Mouse (Mus musculus) testis, adult 2 months (tissue): ENCODE measurements around the gene Irak1bp1. TPM values are rescaled to one million over a fixed set of nuclear protein-coding genes. Genes with fewer than 3 reads are reported as not detected.

Source experiments
- H3K27ac ChIP-seq: fragments of 200-500 bp; 2 replicates; pipeline ENCODE4 v1.5.1; 2012; ENCODE audit warnings: low read depth, low read length; ENCODE audit not compliant: control insufficient read depth, insufficient read depth
- H3K27me3 ChIP-seq: fragments of 200-500 bp; 2 replicates; pipeline ENCODE4 v1.6.1; 2012; ENCODE audit warnings: mild to moderate bottlenecking, low read length, moderate library complexity; ENCODE audit not compliant: control insufficient read depth, insufficient read depth
- H3K36me3 ChIP-seq: fragments of 200-500 bp; 2 replicates; pipeline ENCODE4 v1.6.1; 2012; ENCODE audit warnings: mild to moderate bottlenecking, low read length; ENCODE audit not compliant: control insufficient read depth, insufficient read depth
- H3K4me1 ChIP-seq: fragments of 200-500 bp; 2 replicates; pipeline ENCODE4 v1.6.1; 2012; ENCODE audit warnings: low read length; ENCODE audit not compliant: control insufficient read depth, insufficient read depth
- H3K4me3 ChIP-seq: fragments of 200-500 bp; 2 replicates; pipeline ENCODE4 v1.5.1; 2012; ENCODE audit warnings: low read depth, mild to moderate bottlenecking, low read length, moderate library complexity, mixed read lengths; ENCODE audit not compliant: control insufficient read depth
- CTCF ChIP-seq: fragments of 200-500 bp; IDR thresholded peaks from 2 replicates; pipeline ENCODE4 v1.5.1; 2012; ENCODE audit warnings: low read depth, mild to moderate bottlenecking, inconsistent platforms, low read length, moderate library complexity; ENCODE audit not compliant: control insufficient read depth, insufficient read depth, insufficient replicate concordance
- POLR2A ChIP-seq: fragments of 200-500 bp; IDR thresholded peaks from 2 replicates; pipeline ENCODE4 v1.6.1; 2012; ENCODE audit warnings: low read depth, mild to moderate bottlenecking, inconsistent platforms, low read length, moderate library complexity; ENCODE audit not compliant: control insufficient read depth
- polyA plus RNA-seq: library from polyadenylated mRNA; depleted of rRNA; stranded (reverse); fragments of >200 nt; gene quantifications from 2 replicates; pipeline ENCODE4 v1.2.3, GENCODE M21; 2012

Gene Irak1bp1
- polyA plus RNA-seq, 1 experiment = 28.3 TPM

DNA sequence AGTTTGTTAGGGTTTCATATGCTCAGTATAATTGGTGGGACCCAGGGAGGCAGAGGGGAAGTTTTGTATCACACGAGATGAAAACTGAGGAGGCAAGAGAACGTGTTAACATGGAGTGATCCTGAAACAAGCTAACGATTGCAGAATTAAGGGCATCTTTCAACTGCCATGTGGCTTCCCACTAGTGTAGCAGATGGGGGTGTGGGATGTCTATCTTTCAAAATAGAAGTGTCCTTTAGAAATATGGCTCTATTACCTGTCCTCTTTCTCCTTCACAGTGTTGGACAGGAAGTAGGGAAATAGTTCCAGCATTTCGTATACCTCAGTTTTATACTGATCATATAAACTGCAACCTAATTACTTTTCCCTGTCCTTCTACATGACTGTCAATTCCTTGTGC lies 26.9 kb downstream of the Irak1bp1 start:
- no peaks in the 10 kb centered on the region for H3K27me3 ChIP-seq
- no peak overlapping the region for H3K4me3 ChIP-seq
- no peaks in the 10 kb centered on the region; the same call in 1 of the 2 replicates for H3K4me1 ChIP-seq
- TF ChIP-seq POLR2A (no peak), CTCF (no peak)
- H3K27ac ChIP-seq = no peak overlapping the region; the same call in 1 of the 2 replicates
- no peaks in the 10 kb centered on the region for H3K36me3 ChIP-seq

DNA sequence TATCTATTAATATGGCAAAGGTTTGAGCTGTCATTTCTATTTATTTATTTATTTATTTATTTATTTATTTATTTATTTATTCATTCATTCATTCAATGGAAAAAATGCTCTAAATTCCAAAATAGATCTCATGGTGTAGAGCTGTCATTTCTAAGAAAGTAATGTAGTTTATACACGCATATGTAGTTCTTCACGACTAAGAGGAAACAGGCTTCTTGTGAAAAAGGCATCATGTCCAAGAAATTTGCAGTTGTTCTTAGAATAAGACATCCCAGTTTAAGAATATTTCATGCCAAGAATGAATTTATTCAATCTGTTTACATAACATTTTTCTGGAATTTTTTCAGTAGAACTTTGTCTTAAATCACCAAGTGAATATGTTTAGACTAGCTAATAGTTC lies 31.5 kb downstream of the Irak1bp1 start:
- TF ChIP-seq POLR2A (no peak), CTCF (no peak)
- Histone ChIP-seq H3K27me3 (no peaks in the 10 kb centered on the region), H3K4me3 (no peak overlapping the region)

DNA sequence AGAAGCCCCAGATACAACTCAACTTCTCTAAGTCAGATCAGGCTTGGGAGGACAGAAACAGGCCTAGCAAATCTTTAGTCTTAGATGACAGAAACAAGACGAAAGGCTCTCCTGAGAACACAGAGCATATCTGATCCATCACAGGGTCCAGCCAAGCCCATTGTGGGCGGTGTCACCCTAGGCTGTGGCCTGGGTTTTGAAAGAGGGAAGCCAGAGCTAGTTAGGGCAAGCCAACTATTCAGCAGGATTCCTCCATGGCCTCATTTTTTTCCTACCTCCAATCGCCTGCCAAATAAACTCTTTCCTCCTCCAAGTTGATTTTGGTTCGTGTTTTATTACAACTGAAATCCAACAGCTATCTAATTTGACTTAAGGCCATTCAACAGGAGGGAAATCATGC lies 32.0 kb downstream of the Irak1bp1 start:
- Histone ChIP-seq H3K27me3 (no peaks in the 10 kb centered on the region), H3K4me1 (no peaks in the 10 kb centered on the region), H3K36me3 (no peaks in the 10 kb centered on the region), H3K27ac (no peak overlapping the region), H3K4me3 (no peak overlapping the region)
- TF ChIP-seq POLR2A (no peak), CTCF (no peak)

More for the DNA sequence above, 31.5 kb downstream of the Irak1bp1 start:
- H3K27ac ChIP-seq = no peak overlapping the region
- H3K4me1 ChIP-seq = no peaks in the 10 kb centered on the region; the same call in 1 of the 2 replicates
- H3K36me3 ChIP-seq = no peaks in the 10 kb centered on the region

GRCm38 (mm10) chr9:82861775-82862430 lies 32.6 kb downstream of the Irak1bp1 start:
- Histone ChIP-seq H3K27me3 (no peaks in the 10 kb centered on the region), H3K36me3 (no peaks in the 10 kb centered on the region), H3K27ac (no peak overlapping the region), H3K4me3 (no peak overlapping the region), H3K4me1 (no peaks in the 10 kb centered on the region)
- no peak for TF ChIP-seq POLR2A
- TF ChIP-seq CTCF = no peak

DNA sequence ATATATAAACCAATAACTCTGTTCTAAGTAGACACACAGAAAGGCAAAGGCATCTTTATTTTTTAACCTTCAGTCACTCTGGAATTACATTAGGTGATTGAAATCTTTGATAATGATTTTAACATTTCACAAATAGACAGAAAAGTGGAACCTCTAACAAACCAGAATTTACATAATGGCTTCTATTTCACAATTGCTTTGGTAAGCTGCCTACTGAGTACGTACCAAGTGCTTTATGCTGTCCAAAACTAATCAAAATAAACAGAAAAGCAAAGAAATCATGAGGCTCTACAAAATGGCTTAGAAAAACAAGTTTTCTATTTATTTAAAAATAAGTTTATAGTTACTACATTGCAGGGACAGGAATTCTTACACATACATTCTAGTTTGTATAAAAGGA lies 36.8 kb downstream of the Irak1bp1 start:
- no peaks in the 10 kb centered on the region for H3K36me3 ChIP-seq
- H3K4me1 ChIP-seq = no peaks in the 10 kb centered on the region
- H3K4me3 ChIP-seq = no peak overlapping the region
- no peak overlapping the region for H3K27ac ChIP-seq
- H3K27me3 ChIP-seq = no peaks in the 10 kb centered on the region
- TF ChIP-seq POLR2A = no peak

DNA sequence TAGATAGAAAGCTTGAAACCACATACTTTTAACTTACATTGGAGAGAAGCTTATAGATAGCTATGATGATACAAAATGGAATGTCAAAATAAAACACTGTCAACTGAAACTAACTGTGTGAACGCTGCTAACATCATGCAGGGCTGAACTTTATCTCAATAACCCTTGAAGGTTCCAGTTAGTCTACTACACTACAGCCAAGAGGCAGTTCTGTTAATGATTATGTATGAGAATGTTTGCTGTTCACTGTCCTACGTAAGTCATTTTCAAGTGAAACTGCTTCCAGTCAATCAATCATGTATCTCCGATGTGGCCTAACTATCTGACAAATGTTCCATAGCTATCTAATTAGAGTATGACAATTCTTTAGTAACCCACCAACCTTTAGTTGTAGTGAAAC lies 38.4 kb downstream of the Irak1bp1 start:
- no peaks in the 10 kb centered on the region for H3K27me3 ChIP-seq
- H3K4me3 ChIP-seq = no peak overlapping the region
- H3K27ac ChIP-seq = no peak overlapping the region
- no peaks in the 10 kb centered on the region for H3K4me1 ChIP-seq
- TF ChIP-seq CTCF = no peak
- no peak for TF ChIP-seq POLR2A
- H3K36me3 ChIP-seq = no peaks in the 10 kb centered on the region; the same call in 1 of the 2 replicates

- TF ChIP-seq CTCF (no peak), POLR2A (no peak)
- Histone ChIP-seq H3K36me3 (peaks cover 1% of the 10 kb centered on the region), H3K27me3 (no peaks in the 10 kb centered on the region), H3K27ac (no peak overlapping the region), H3K4me1 (no peaks in the 10 kb centered on the region), H3K4me3 (no peak overlapping the region)
These were observed 47.7 kb downstream of the Irak1bp1 start for GRCm38 (mm10) chr9:82877078-82877477.
